Mouse (Mus musculus): Measurements from ENCODE around the gene Slc38a11.

The Slc38a11 gene

DNA sequence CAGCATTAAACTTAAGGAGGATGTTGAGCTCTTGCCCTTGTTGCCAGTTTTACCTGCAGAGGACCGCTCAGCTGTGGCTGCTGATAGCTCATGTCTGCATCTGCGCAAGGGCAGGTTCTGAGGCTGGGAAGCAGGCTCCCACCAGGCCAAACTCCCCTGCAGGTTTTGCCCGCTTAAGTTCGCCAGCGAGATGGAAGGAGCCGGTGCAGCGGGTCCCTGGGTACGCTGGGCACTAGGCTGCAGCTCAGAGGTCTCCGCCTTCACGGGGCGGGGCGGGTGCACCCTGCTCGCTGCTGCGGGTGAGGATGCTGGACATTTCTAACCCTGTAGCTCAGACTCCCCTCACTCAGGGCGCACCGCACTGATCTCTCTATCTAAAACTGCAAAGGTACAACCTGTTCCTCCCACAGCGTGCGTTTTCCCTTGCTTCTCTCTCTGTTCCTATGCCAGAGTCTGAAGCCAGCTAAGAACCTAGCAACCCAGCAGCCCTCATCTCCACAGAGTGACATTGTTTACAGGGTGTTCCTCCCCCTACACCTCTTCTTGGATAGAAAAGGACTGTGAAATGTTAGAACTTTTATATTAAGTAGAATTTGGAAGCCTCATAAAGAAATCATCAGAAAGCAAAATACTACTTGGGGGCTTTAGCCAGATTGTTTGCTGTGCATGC, at the start of gene Slc38a11:
Gene Slc38a11 (minus strand): TSS at position 207 of the 670 bp plus-strand sequence.
- no peak for DNase-seq (ENCODE audit: low read depth, low spot score)

DNA sequence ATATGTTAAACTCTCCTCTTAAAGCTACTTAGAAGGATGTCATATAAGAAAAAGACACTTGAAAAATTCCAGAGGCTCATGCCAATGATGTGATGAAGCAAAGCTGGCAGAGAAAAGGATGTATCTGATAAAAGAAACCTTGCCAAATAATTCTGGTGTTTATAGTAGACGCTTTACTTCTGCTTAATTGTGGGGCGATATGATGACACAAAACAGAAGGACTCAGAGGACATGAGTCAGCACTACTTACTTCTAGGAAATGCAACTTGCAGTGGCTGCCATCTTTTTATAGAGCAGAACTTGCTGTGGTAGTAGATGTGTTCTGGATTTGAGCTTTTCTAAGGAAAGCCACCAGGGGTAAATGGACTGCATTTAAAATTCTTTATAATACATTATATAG, 43.3 kb upstream of the Slc38a11 start:
- no peak for DNase-seq (ENCODE audit: low read depth, low spot score)

DNA sequence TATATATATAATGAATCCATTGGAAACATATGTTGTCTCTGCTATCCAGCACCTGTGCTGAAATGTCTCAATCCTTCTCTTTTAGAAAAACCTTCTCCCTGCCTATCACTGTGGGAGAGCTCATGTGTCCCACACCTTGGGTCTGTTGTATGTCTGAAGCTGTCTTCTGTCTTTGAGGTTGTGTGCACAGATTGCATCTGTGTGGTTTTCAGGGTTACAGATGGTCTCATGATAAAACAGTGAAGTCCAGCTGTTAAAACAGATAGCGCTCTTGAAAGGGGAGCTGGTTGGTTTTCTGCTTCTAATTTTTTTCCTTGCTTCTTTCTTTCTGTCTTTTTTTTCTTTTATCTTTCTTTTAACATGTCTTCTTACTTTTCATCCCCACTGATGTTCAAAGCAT, 41.6 kb upstream of the Slc38a11 start:
- no peak for DNase-seq (ENCODE audit: low read depth, low spot score)

DNA sequence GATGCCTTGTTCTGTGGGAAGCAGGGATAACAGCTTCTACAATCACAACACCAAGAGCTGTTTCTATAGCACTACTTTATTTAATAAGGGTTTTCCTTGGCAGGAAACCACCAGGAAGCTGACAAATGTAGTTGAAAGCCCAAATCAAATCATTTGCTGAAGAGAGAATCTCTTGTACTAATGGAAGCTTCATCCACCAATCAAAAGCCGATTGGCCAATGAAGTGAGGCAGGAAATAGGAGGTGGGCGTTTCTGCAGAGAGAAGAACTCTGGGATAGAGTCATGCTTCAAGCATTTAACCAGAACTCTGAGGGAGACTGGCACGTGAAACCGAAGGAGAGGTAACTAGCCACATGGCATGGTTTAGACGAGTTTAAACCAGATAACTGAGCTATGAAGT, 38.2 kb upstream of the Slc38a11 start:
- no peak for DNase-seq (ENCODE audit: low read depth, low spot score)

DNA sequence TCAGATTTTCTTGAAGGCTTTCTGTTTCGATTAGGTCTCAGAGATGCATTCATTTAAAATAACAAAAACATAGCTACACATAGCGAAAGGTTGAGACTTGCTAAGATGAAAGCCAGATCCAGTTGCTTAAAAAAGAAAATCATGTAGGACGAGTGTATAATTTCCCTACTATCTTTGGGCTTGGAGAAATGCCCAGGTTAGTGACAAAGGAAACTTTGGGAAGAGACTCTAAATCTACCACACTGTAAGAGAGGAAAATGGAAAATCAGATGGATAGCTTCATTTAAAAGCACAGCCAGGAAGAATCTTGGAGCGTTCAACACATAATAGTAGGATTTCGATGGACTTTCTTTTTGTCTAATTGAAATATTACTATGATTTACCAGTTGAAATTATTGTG, 36.1 kb upstream of the Slc38a11 start:
- no peak for DNase-seq (ENCODE audit: low read depth, low spot score)

DNA sequence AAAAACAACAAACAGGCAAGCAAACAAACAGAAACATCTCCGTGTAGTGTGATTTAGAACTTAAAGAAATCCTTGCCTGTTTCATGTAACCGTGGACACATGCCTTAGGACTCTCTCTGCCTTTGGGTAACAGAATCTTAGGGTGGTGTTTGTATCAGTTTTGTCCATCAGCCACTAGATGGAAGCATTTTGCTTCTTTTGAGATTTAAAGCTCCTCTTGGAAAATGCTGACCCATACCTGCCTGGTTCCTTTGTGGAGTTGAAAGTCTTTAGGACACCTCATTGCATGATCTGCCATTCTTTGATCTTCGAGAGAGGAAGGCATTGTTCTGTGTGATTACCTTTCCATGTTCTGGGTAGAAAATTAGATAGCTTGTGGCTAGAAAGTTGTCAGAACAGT, 32.3 kb upstream of the Slc38a11 start:
- no peak for DNase-seq (ENCODE audit: low read depth, low spot score)

DNA sequence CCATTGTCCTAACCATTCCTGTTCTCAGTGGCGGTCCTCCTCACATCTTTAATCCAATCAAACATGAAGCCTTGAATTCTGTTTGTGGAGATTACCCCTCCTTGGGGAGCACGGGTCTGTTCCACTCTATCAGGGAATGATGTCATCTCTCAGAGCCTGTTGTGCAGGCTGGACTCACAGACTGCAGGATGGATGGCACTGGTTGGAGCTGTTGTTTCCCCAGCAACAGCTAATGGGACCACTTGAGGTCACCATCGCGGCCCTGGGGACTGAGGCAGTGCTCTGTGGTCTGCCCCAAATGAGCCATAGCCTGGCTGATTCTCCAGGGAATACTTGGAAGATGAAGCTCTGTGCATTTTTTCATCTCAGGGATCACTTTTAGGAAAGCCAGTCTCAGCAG, 29.2 kb upstream of the Slc38a11 start:
- DNase-seq (ENCODE audit: low read depth, low spot score), result no peak

DNA sequence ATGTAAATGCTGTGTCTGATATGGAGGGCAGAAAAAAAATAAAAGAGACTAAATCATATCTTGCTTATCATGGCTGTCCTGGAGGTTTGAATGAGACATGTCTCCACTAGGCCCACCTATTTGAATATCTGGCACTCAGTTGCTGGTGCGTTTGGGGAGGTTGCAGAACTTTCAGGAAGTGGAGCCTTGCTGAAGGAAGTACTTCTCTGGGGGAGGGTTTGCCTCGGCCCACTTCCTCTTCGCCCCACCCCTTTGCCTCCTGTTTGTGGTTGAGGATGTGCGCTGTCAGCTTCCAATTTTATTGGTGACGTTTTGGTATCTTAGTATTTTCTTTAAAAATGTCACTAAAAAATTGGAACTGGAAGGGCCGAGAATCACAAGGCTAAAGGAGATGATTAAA, 27.5 kb upstream of the Slc38a11 start:
- DNase-seq (ENCODE audit: low read depth, low spot score), result no peak

DNA sequence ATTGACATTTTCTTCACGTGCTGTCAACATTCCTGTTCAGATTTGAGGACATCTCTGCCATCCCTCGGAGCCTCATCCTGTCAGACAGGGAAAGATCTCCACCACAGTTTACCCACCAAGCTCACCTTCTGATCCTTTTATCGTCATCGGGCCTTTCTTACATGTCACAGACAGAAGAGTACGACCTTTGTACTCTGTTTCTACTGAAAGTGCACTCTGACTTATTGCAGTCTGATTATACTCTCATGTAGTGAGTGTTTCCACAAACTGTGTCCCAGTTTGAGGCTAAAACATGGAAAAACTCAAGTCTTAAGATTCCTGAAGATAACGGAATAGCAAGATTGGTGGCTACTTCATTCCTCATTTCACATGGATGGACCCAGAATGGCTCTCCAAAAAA, 21.0 kb upstream of the Slc38a11 start:
- DNase-seq (ENCODE audit: low read depth, low spot score), result no peak

DNA sequence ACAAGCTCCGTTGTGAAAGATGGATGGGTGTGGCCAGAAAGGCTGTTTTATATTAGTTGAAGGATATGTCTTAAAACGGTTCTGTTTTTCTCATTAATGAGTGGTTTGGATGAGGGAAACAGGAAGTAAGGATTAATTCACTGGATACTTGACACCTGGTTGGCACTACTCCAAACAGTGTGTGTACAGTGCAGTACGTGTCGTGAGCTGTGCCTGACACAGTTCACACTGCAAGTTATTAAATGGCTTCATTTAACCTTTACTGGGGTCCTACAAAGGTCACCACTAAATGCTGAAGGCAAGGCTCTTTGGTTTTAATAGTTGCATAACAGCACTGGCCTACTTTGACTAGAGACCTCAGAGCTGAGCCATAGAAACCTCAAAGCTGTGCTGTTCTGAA, 18.7 kb upstream of the Slc38a11 start:
- DNase-seq (ENCODE audit: low read depth, low spot score), result no peak

DNA sequence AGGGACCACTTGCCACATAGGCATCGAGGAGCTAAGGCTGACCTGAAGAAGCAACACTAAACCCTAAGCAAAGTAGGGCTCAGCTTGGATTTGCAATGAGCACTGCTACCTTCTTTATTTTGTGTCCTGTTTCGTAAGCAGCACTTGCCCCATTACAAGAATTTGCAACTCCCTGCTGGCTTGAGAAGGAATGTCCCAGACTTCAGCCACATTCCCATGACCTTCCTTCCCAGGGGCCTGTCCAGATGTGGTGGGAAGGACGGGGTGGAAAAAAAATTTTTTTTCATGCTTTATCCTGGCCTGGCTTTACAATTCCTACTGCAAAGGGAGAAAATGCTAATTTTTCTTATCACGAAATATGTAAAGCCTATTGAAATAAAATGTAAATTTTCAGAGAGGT, 14.6 kb upstream of the Slc38a11 start:
- no peak for DNase-seq (ENCODE audit: low read depth, low spot score)

DNA sequence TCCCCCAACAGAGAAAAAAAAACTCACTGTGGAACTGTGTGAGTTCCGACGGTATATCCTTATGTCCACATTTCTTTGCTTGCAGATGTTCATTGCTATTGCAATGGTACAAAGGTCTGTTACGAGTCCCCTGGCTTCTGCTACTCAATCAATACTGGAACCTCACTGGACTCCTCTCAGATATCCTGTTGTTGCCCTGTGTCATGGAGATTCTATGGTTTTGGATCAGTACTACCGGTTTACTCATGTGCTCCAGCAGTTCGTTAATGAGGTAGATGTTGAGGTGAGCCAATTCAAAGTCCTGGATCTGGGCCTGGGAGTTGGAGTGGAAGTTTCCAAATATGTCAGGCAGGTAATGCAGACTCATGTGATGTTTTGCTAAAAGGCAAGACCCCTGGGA, 10.6 kb upstream of the Slc38a11 start:
- DNase-seq (ENCODE audit: low read depth, low spot score), result no peak

DNA sequence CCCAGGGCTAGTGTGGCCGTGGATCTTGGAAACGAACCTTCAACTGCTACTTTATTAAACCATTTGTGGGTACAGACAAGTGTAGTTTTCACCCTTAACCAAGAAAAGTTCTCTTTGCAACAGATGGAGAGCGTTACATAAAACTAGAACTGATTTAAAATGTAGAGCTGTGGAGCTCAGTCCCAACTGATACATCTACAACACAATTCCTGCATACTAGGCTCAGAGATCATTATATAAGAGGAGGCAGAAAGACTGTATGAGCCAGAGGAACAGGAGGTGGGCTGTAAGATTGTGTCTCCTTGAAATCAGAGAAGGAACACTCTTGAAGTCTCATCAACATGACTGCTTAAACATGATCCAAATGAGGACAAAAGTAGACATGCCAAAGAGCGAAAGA, 9.2 kb upstream of the Slc38a11 start:
- DNase-seq (ENCODE audit: low read depth, low spot score), result no peak

DNA sequence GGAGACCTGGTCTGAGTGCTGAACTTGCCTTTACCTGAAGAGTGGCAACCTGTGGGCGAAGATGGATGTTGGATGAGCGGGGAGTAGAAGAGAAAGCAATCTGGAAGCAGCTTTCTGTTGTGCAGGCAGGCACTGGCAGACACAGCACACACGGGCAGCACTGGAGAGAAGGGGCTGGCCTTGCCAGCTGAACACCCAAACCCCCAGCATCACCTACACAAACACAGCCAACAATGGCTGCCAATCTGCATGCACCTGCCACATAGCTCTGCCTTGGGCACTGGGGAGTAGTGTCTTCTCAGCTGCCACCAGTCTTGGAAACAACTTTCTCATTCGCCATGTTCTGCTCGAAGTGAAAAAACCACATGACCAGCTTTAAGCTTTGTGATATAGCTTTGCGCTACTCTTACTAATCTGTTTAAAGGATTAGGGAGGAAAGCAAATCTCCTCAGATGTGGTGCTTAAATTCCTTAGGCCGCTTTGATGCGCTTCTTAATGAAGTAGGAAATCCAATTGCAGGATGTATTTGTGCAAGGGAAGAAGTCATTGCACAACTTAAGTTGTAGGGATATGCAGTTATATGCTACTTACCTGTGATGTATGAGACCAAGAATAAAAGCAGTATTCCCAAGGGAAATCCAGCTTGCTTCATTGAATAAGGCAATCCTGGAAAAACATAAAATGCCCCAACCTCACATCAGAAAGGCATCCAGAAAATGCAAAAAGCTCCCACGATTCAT, 2.9 kb downstream of the Slc38a11 start:
- DNase-seq (ENCODE audit: low read depth, low spot score), result no peak

DNA sequence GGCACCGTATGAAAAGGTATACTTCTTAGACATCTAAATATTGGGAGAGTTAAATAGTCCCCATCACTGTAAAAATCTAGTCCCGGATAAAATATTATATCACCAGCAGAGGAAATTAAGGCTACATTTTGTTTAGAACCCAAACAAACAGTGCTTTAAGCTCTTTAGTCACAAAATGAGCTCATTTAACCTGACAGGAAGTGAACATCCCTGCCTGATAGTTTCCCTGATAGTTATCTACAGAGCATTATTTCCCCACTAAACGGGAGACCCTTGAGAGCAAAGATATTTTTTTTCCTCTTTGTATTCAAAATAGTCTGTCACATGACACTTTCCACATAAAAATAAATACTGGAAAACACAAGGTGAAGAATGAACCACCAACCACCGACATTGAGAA, 16.5 kb downstream of the Slc38a11 start:
- no peak for DNase-seq (ENCODE audit: low read depth, low spot score)

DNA sequence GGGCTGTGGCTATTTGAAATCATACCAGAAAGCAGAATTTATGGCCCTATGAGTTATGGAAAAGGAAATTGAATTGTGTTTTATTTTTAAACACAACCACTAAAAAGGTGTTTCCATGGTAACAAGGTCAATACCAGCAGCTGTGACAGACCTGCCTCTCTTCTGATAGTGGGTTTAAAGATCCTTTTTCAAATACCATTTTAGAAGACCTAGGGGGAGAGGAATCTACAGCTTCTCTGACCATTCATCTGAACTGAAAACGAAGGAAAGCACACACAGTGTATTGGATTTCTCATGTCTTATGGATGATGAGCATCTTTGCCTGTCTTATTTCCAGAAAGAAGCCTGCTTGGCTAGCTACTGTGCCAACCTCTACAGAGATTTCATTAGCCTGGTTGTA, 16.9 kb downstream of the Slc38a11 start:
- DNase-seq (ENCODE audit: low read depth, low spot score), result no peak

DNA sequence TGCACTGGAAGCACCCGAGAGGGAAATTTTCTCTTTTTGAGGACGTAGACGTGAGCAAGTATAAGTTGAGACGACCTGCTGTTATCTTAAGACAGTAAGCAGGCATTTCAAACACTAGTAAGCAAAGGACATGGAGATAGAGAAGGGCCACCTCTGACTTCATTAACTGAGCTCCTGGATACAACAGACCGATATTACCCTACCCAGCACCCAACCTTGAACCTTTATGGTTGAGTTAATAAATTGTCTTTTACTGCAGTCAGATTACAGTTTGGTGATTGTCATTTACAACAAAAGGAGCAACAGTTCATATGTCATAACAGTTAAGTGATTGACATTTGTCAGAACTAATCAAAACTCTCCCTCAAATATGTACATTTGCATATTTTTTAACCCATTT, 17.8 kb downstream of the Slc38a11 start:
- DNase-seq (ENCODE audit: low read depth, low spot score), result no peak

DNA sequence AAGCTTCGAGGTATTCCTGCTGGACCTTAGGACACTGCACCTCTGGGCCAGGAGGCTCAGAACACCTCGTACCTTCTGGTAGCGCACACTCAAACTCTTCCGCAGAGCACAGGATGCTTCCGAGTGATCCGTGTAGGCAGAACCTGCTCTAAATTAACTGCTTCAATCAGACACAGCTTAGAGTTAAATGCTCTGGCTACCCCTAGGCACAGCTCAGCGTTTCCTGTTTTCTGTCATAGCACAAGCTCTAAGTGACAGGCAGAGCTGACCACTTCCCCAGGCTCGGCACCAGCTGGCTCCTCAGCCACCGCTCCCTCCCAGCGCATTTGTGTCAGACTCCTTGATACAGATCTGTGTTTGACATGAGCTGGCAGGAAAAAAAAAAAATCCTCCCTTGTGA, 21.8 kb downstream of the Slc38a11 start:
- no peak for DNase-seq (ENCODE audit: low read depth, low spot score)

DNA sequence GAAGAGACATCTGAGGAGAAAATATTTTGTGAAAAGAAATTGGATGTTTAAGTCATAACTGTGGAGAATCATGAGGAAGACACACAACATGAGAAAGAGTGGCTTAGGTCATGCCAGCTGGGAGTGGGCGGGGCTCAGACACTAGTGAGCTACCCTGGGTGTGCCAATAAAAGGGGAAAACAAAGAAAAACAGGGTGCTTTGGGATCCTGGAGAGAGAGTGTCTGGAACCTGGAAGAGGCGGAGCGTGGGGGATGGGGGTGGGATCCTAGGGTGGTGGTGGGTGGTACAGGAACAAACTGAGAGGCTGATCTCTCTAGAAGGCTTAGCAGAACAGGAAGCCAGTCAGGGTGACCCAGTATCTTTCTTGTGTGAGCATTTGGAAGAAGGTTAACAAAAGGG, 23.0 kb downstream of the Slc38a11 start:
- no peak for DNase-seq (ENCODE audit: low read depth, low spot score)

DNA sequence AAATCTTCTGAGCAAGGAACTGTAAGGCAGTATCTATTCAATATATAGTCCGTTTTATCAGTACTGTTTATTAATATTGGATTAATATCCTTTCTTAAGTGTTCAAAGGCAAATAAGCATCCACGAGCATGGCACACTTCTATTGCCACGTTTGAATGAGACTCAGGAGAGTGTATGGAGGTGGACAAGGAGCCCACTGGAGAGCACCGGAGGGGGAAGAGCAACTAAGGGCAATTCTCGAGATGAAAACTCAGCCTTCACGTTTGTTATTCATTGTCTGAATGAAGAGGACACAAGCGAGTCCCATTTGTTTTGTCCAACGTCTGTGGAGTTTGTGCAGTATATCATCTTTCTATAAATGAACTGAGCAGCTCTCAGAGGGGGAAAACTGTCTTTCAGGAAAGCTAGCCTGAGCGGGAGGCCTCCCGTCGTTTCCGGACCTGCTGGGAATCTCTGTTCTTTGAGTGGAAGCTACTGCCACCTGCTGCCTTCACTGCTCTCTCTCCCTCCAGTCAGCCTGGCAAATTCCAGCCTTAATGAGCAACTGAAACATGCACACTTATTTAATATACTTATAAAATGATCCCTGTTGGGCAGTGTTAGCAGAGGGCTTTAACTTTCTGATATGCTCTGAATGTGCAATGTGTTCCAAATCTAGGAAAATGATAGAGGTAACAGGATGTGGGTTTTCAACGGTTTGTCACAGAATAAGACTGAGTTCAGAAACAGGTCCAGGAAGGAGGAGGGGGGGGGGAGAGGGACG, 26.3 kb downstream of the Slc38a11 start:
- no peak for DNase-seq (ENCODE audit: low read depth, low spot score)

DNA sequence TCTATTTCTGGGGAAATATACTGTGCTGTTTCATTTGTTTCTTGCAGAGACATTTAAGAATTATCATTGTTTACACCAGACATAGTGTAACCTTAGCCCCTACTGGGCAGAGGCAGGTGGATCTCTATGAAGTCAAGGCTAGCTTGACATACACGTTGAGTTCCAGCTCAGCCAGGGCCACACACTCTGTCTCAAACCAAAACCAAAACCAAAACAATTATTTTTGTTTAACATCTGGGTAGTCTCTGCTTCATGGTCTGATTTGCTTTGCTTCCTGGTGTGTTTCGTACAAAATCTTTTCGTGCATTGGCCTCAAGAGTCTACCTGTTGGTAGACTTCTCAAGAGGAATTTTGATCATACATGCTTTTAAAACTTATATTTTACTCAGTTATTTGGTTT, 27.2 kb downstream of the Slc38a11 start:
- no peak for DNase-seq (ENCODE audit: low read depth, low spot score)

DNA sequence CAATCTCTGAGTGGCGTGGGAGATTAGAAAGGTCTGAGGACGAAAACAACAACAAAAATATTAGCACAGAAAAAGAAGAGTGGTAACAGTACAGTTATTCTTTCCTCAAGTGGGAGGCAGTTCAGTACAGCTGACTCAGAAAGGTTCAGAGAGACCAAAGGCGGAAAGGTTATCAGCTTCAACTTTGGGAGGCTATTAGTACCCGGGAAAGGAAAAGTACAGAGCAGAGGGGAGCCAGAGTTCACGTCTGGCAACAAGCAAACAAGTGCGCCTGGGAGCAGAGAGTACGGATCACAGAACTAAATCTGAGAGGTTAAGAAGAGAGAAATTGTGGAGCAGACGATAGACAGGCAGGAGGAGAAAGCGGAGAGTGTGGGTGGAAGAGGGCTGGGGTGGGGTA, 29.7 kb downstream of the Slc38a11 start:
- no peak for DNase-seq (ENCODE audit: low read depth, low spot score)

DNA sequence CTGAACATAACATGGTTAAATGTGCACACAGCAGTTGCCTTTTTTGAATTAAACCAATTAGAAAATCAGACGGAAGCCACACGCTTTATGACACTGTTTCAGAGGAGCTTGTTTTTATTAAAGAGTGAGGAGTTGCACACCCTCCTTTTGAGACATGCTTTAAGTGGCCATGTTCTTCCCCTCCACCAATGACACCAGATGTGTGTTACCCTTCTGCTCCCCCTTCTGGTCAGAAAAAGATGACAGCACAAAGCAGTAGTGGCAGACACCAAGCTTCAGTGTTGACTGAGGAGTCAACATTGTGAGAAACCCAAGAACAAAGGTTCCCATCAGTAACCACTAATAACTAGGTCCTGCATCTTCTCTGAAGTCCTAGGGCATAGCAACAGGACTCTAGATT, 32.5 kb downstream of the Slc38a11 start:
- DNase-seq (ENCODE audit: low read depth, low spot score), result no peak

Data from c-Kit-negative CD71-positive TER-119-positive erythroid progenitor cells, embryonic 14.5 days (primary cell).